Mouse (Mus musculus) c-Kit-negative CD71-positive TER-119-positive erythroid progenitor cells, embryonic 14.5 days (primary cell): Measurements from ENCODE around the gene Stox1.

ENCODE experiments used
- DNase-seq: peaks from one replicate; pipeline ENCODE4 v3.0.0-alpha.2; 2013; ENCODE audit warnings: low read depth, low spot score

Gene Stox1

GRCm38 (mm10) chr10:62668043-62668442 lies 57.9 kb downstream of the Stox1 start:
- DNase-seq, result no peak

GRCm38 (mm10) chr10:62664963-62665590 lies 60.9 kb downstream of the Stox1 start:
- DNase-seq, result no peak

GRCm38 (mm10) chr10:62664171-62664570 lies 61.8 kb downstream of the Stox1 start:
- no peak for DNase-seq

- DNase-seq, result no peak
Measured at GRCm38 (mm10) chr10:62656711-62657110, 69.2 kb downstream of the Stox1 start.

- DNase-seq, result peak; percentile 11
Measured at GRCm38 (mm10) chr10:62651961-62652360, 74.0 kb downstream of the Stox1 start.

GRCm38 (mm10) chr10:62650881-62651810 lies 74.8 kb downstream of the Stox1 start, which contains the start of gene Ddx50:
Gene Ddx50 (minus strand): TSS chr10:62651218.
- DNase-seq, result peak; percentile 89

- peak; percentile 20 for DNase-seq
Measured at GRCm38 (mm10) chr10:62650358-62650782, 75.6 kb downstream of the Stox1 start.
